Mouse (Mus musculus): Measurements from ENCODE around the gene D1Pas1.

D1Pas1 gene

GRCm38 (mm10) chr1:186986506-186986905 lies 19.3 kb downstream of the D1Pas1 start:
- DNase-seq (ENCODE audit: extremely low spot score), result no peak

- DNase-seq (ENCODE audit: extremely low spot score), result no peak
Measured at GRCm38 (mm10) chr1:186988281-186988682, 21.1 kb downstream of the D1Pas1 start.

GRCm38 (mm10) chr1:186988822-186989221 lies 21.6 kb downstream of the D1Pas1 start:
- DNase-seq (ENCODE audit: extremely low spot score), result no peak

GRCm38 (mm10) chr1:186991473-186991872 lies 24.3 kb downstream of the D1Pas1 start:
- no peak for DNase-seq (ENCODE audit: extremely low spot score)

GRCm38 (mm10) chr1:186992113-186992512 lies 24.9 kb downstream of the D1Pas1 start:
- DNase-seq (ENCODE audit: extremely low spot score), result no peak

- no peak for DNase-seq (ENCODE audit: extremely low spot score)
Measured at GRCm38 (mm10) chr1:186997596-186998304, 30.5 kb downstream of the D1Pas1 start.

- no peak for DNase-seq (ENCODE audit: extremely low spot score)
Measured at GRCm38 (mm10) chr1:187003441-187003861, 36.2 kb downstream of the D1Pas1 start.

GRCm38 (mm10) chr1:187004306-187004705 lies 37.1 kb downstream of the D1Pas1 start:
- no peak for DNase-seq (ENCODE audit: extremely low spot score)

GRCm38 (mm10) chr1:187006227-187006925 lies 39.2 kb downstream of the D1Pas1 start:
- no peak for DNase-seq (ENCODE audit: extremely low spot score)

- no peak for DNase-seq (ENCODE audit: extremely low spot score)
Measured at GRCm38 (mm10) chr1:187008236-187008635, 41.0 kb downstream of the D1Pas1 start.

GRCm38 (mm10) chr1:187010071-187010470 lies 42.9 kb downstream of the D1Pas1 start:
- DNase-seq (ENCODE audit: extremely low spot score), result no peak

- no peak for DNase-seq (ENCODE audit: extremely low spot score)
Measured at GRCm38 (mm10) chr1:187011601-187012000, 44.4 kb downstream of the D1Pas1 start.

- no peak for DNase-seq (ENCODE audit: extremely low spot score)
Measured at GRCm38 (mm10) chr1:187014141-187014540, 46.9 kb downstream of the D1Pas1 start.

- DNase-seq (ENCODE audit: extremely low spot score), result peak; percentile 2
Measured at GRCm38 (mm10) chr1:187015673-187016072, 48.5 kb downstream of the D1Pas1 start.

- DNase-seq (ENCODE audit: extremely low spot score), result no peak
Measured at GRCm38 (mm10) chr1:187016116-187016515, 48.9 kb downstream of the D1Pas1 start.

- DNase-seq (ENCODE audit: extremely low spot score), result no peak
Measured at GRCm38 (mm10) chr1:187020011-187020410, 52.8 kb downstream of the D1Pas1 start.
